Mouse (Mus musculus) c-Kit-positive CD71-positive TER-119-negative erythroid progenitor cells, embryonic 14.5 days (primary cell): ENCODE data around the gene Cyp4a12a.
"Not testable (repeated sequence)": the region's sequence is repeated elsewhere in the genome, so short reads cannot be mapped to it uniquely, and the experiment has no call there.

Source experiments
- DNase-seq: peaks from one replicate; pipeline ENCODE4 v3.0.0-alpha.2; 2013; ENCODE audit warnings: low read depth

Cyp4a12a gene

DNA sequence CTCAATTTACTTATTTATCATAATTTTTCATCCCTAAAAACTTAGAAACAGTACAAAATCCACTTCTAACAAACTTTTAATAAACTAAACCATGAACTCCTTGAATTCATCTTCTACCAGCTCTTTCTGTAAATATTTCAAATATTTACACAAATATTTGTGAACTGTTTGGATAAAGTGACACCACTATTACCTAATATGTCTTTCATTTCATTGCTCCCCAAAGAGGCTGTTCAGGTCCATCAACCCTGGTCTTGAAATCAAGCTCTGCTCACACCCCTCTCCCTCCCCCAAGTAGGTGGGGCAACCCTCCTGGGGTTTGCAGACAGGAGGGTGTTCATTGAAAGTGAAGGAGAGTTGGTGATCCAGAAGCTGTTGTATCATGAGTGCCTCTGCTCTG lies at the start of gene Cyp4a12a:
Gene Cyp4a12a (plus strand): TSS at position 301 of the 400 bp plus-strand sequence.
- DNase-seq = not testable (repeated sequence)

GRCm38 (mm10) chr4:115264687-115265569 lies 33.9 kb upstream of the Cyp4a12a start:
- not testable (repeated sequence) for DNase-seq

GRCm38 (mm10) chr4:115278215-115278982 lies 20.4 kb upstream of the Cyp4a12a start:
- DNase-seq = not testable (repeated sequence)

DNA sequence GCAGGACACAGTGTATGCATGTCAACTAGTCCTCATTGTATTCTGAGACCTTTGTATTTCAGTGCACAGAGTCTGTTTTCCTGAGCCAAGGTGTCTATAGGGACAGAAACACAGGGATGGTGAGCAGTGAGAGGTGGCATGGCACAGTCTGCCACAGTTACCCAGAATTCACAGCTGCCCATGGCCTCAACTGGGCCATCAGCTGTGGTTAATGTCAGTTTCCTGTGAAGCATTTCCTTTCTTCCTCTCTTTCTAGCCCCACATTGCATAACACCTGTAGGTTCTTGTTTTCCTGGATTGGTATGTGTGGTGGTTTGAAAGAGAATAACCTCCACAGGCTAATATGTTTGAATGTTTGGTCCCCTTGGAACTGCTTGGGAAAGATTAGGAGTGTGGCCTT lies 18.5 kb upstream of the Cyp4a12a start:
- DNase-seq = no peak

GRCm38 (mm10) chr4:115280779-115281178 lies 18.1 kb upstream of the Cyp4a12a start:
- DNase-seq = not testable (repeated sequence)

DNA sequence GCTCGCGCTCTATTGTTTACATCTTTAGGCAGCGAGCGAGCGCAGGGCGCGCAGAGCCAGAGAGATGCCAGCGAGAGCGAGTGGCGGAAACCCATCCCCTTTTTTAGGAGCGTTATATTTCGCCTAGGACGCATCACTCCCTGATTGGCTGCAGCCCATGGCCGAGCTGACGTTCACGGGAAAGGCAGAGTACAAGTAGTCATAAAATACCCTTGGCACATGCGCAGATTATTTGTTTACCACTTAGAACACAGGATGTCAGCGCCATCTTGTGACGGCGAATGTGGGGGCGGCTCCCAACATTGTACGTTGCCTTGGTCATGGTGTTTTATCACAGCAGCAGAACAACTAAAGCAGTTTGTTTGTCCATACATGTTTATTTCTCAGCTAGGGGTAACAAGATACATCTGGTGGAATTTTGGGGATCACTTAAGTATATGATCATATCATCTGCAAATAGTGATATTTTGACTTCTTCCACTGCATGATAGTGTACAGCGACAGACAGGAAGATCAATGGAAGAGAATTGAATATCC lies 17.5 kb upstream of the Cyp4a12a start:
- DNase-seq = not testable (repeated sequence)

DNA sequence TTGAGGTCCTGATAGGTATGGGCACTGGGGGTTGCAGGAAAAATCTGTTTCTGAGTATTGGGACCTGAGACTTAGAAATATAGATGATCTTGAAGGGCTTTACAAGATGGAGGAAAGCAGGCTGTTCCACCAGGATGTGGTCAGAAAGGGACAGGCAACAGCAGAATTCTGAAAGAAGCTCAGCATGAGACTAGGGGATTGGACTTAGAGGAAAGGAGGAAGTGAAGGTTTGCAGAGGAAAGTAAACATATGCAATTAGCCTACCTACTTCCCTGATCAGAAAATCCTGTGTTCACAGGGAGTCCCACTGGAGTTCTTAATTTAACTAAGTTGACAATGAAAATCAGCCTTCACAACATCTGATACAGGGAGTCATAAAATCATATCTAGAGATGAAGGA lies 26.9 kb downstream of the Cyp4a12a start:
- DNase-seq = not testable (repeated sequence)

GRCm38 (mm10) chr4:115365624-115366023 lies 66.8 kb downstream of the Cyp4a12a start:
- DNase-seq = not testable (repeated sequence)

- not testable (repeated sequence) for DNase-seq
These were observed 69.2 kb downstream of the Cyp4a12a start for GRCm38 (mm10) chr4:115368067-115368466.
